Mouse (Mus musculus) liver, embryonic 14.5 days (tissue): Measurements from ENCODE around the gene Srm.

Source experiments
- CTCF ChIP-seq: IDR thresholded peaks from 2 replicates; pipeline ENCODE4 v1.5.1; 2016; ENCODE audit warnings: antibody characterized with exemption, low read depth, control low read depth
- EP300 ChIP-seq: IDR thresholded peaks from 2 replicates; pipeline ENCODE4 v1.6.1; 2016; ENCODE audit warnings: antibody characterized with exemption, low read depth

DNA sequence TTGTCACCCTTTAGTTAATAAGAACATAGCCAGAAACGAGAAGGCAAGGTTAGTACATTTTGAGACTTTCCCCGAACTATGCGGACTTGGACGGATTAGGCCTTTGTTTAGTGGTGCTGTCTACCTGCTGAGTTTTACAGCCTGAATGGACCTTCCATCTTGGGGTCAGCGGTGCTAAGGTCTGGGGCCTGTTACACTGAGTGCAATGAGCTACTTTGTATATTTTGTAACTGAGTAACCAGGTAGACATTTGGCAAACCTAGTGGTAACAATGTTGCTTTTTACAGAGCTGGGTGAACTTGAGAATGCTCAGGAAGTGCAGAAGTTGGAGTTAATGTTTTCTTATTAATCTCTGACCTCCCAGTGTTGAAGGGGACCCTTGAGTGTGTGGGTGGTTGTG is 49.8 kb downstream of the Srm start:
- no peak for TF ChIP-seq CTCF
- TF ChIP-seq EP300, result no peak
